Mouse (Mus musculus) heart, adult 18-20 months (tissue): ENCODE results near the gene Triobp. TPM values are rescaled to one million over a fixed set of nuclear protein-coding genes. Genes with fewer than 3 reads are reported as not detected.

Experiments
- DNase-seq, 2 experiments: peaks; one replicate each; pipeline ENCODE4 v3.0.0; 2021 to 2022; ENCODE audit warnings: mixed read lengths in 1 of 2
- long read RNA-seq, 2 experiments: library from polyadenylated mRNA; stranded (forward); transcript quantifications; one replicate each; pipeline ENCODE4 v2.0.0; 2021
- total RNA-seq, 2 experiments: library from RNA; stranded (reverse); gene quantifications; 2 replicates each; pipeline ENCODE4 v1.2.3; 2021

Triobp gene
- 10 to 100 TPM; 25.5 to 30.2 TPM for total RNA-seq
- long read RNA-seq, experiment 1, transcript Triobp-201 (14 exons, 2,570 nt): major isoform, 35 of 42 reads
- long read RNA-seq, experiment 1, partial matches to known transcripts: 2 of 42 reads
- long read RNA-seq, experiment 1, other reads (novel, unspliced or antisense): 3 of 42 reads
- long read RNA-seq, experiment 2, transcript Triobp-201 (14 exons, 2,570 nt): major isoform, 13 of 17 reads
- long read RNA-seq, experiment 2, partial matches to known transcripts: 1 of 17 reads
- long read RNA-seq, experiment 2, other reads (novel, unspliced or antisense): 2 of 17 reads

DNA sequence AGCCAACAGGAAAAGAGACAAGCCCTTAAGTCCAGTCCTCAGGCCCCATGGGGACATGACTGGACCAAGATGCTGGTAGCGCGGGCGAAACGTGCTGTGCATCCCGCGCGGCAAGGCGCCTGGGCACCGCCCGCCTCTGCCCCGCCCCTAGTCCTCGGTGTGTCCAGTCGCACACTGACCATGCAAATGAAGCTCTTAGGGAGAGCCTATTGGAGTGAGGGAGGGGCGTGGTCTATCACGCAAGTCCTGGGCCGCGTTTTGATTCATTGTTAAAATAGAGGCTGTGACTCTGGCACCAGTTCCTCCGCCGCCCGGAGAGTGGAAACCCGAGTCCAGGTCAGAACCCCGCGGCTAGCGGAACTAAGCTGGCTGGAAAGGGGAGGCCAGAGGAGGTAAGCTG is at the start of gene Triobp:
Triobp (plus strand) TSS at position 68 of the 400 bp plus-strand sequence.
- peak; percentile 89 to 95 for DNase-seq

DNA sequence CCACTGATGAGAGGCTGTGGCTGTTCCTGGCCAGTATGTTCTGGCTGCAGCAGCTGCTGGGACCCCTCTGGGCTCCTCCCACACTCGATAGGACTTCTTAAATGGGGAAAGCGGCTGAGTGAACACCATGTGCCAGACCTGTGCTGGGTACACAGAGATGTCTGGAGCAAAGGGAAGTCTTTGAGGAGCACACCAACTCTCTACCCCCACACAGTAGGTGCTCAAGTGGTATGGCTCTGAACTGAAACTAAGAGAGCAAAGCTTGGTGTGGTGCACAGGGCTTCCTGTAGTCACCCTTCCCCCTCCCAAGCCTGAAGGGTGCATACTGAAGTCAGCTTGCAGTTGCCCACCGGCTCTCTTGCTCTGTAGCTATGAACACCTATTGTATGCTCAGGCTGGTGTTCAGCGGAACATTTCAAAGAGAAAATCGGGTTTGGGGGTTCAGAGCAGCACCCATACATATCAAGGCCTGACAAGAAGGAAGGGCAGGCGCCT is 49.0 kb upstream of the Triobp start:
- DNase-seq: no peak

DNA sequence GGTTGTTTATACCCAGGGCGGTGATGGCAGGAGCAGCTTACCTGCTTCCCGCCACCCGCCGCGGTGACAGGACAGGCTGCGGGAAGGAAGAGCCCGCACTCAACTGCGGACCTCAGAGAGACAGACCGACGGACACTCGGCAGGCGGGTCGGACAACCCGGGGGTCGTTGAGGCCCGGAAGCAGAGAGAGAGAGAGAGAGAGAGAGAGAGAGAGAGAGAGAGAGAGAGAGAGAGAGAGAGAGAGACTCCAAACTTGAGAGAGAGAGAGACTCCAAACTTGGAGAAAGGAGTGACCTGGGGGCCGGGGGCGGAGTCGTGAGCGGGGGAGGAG is 48.1 kb upstream of the Triobp start, which contains the start of gene Gm49510:
Gm49510 (plus strand) TSS at position 259 of the 331 bp plus-strand sequence.
- DNase-seq: peak in 1 of 2 experiments; percentile 42

DNA sequence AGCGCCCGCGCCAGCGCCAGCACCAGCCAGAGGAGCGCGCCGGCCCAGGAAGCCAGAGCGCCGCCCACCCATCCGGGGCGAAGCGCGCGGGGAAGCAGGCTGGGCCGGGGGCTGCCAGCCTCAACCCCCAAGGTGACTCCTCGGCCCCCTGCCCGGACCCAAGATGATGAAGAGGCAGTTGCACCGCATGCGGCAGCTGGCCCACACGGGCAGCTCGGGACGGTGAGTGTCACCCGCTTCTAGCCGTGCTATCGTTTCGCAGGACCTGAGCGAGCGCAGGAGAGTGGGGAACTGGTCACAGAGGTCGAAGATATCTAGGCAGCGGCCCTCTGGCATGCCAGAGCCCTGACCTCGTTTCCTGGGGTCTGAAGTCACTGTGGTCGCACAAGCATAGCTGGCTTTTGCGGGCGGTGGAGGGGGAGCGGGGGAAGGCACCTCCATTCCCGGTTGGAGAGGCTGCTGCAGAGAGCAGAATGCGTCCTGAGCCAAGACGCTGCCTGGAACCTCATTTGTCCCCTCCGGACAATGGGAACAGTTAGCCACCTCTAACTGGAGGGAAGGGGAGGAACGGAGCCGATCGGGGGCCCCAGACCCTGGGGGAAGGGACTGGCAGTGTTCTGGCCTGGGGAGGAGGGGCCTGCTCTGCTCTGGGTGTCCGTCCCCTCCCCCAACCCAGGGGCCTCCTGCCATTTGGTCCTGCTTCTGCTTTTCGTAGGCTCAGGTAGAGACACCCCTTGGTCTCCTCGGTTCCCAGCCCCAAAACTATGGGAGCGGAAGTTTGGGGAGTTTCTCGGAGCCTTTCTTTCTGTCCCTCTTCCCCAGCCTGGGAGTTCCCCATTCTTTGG is 47.6 kb upstream of the Triobp start, which contains the start of gene Sh3bp1:
Sh3bp1 (plus strand) TSS at position 29 of the 845 bp plus-strand sequence.
- DNase-seq: peak; percentile 72 to 73

DNA sequence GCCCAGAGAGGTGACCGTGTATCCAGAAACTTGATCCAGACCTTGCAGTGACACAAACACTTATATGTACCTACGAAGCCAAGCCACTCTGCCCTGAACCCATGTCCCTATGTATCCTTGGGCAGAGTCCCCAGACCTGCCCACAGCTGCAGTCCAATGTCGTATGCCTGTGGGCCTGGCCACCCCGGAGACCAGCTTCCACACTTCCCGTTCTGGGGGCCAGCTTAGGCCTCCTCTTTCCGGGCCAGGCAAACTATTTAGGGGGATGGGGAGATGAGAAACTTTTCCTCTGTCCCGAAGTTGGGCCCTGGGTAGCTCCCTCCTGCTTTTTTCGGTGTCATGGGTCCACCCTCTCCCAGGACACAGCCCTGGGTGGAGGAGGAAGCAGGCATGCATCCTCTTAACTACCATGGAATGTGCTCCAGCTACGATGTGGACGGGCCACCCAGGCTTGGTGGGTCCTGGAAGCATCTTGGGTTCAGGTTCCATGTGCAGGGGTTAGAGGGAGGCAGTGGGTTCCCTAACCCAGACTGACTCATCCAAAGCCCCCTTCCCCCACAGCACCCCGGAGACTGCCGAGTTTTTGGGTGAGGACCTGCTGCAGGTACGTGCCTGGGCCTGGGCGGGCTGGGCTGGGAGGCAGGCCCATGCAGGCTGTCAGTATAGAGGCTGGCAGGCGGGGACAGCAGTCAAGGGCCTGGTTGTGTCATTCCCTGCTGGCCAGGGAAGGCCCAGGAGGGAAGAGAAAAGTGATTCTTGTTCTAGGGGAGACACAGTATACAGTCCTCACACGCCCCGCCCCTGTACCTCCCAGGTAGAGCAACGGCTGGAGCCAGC is 46.7 kb upstream of the Triobp start:
- DNase-seq: peak in 1 of 2 experiments; percentile 21

DNA sequence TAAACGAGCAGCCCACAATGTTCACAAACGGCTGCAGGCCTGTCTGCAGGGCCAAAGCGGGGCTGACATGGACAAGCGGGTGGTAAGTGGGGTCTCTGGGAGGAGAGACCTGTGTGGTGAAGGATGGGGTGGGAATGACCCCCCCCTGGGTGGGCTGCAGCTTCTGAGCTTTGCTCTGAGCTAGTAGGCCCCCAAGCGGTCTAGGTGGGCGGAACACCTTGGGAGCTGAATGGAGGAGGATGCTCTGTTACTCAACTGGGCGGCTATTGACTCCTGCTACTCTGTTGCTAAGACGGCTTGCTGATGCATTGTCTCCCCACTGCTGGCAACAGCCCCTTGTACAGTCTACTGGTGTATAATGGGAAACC is 46.1 kb upstream of the Triobp start:
- no peak for DNase-seq

DNA sequence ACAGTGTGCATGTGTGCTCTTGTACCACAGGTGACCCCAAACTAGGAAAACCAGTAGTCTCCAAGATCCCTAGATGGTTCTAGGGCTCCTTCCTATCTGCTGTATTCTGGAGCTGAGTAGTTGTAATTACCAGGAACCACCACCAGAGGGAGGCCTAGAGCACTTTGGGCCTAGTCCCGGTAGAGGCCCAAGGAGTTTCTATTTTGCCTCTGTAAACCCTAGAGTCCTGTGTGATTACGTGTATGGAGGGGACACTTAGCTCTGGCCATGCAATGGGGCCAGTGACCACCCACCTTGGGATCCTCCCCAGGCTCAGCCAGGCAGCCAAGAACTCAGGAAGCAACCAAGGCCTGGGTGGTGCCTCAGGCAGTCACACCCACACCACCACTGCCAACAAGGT is 44.3 kb upstream of the Triobp start:
- peak; percentile 81 to 92 for DNase-seq

DNA sequence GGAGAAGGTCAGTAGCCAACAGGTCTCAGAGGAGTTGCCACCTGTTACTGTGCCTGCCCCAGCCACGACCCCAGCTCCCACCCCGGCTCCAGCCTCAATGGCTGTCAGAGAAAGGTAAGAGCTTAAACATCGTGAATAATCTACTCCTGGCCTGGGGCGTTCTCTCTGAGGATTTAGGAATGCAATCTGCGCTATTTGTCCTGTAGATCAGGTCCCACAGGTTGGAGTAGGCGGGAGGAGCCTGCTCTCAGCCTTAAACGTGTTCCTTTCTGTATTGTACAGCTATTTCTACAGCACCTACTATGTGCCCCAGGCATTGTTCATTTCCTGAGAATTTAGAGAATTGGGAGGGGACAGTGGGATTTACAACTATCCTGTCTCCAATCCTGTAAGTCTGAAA is 39.1 kb upstream of the Triobp start:
- DNase-seq: no peak

DNA sequence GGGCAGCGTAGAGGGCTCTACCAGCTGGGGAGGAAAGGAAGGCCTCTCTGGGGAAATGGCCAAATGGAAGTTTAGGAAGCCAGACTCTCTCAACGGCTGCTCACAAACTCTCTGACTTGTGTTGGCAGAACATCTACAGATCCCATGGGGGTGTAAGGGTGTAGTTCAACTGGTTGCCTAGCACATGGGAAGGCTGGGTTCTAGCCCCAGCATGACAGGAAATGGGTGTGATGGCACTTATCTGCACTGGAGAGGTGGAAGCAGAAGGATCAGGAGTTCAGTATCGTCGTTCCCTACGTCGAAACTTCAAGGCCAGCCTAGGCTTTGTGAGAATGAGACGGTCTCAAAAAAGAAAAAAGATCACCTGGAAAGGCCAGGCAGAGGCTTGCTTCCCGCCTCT is 38.5 kb upstream of the Triobp start:
- DNase-seq: no peak

DNA sequence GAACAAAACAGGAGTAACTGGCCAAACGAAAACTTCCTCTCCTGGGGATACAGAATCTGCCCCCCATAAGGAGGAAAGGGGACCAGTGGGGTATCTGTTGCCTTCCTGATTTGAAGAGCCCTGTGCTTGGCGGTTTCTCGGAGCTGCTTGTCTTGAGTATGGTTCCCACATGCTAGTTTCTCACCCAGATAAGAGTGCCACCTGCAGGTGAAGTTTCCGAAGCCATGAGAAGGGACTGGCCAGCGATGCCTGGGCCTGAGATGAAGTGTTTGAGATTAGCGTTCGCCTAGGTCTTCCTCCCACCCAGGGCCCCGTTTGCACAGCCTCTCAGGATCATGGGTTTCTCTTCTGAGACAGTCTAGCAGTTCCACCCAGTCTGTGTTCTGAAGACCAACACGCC is 35.5 kb upstream of the Triobp start:
- DNase-seq: no peak

DNA sequence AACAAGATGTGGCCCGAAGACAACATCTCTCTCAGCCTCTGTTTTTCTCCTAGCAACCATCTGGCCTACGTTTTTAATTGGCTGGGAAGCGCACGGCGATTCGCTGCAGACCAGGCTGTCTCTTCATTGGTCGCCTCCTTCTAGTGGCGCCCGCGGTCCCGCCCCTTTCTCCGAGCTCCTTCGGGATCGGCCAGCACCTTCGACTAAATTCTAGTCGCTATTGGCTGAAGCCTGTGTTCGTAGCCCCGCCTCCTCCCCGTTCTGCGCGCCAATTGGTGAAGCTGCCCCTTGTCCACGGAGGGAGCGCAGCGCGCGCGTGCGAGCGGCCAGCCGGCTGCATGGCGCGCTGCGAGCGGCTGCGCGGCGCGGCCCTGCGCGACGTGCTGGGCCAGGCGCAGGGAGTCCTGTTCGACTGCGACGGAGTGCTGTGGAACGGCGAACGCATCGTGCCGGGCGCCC is 33.9 kb upstream of the Triobp start, which contains the start of gene Pdxp:
Pdxp (plus strand) TSS at position 288 of the 459 bp plus-strand sequence.
- peak; percentile 90 to 96 for DNase-seq

DNA sequence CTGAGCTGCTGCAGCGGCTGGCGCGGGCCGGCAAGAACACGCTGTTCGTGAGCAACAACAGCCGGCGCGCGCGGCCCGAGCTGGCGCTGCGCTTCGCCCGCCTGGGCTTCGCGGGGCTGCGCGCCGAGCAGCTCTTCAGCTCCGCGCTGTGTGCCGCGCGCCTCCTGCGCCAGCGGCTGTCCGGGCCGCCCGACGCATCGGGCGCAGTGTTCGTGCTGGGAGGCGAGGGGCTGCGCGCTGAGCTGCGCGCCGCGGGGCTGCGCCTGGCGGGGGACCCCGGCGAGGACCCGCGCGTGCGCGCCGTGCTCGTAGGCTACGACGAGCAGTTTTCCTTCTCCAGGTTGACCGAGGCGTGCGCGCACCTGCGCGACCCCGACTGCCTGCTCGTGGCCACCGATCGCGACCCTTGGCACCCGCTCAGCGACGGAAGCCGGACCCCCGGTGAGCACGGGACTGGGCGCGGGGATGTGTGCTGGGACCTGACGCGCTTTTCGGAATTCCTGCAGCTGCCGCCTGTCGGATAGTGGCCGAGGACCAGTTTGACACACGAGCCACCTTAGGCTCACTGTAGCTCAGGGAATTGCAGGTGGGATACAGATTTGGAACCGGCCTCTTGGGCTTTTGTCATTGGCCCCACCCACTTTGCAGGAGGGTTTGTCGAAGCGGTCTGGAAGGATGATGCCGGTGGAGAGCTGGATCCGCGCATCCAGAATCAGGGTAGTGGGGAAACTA is 33.3 kb upstream of the Triobp start:
- DNase-seq: peak in 1 of 2 experiments; percentile 42

DNA sequence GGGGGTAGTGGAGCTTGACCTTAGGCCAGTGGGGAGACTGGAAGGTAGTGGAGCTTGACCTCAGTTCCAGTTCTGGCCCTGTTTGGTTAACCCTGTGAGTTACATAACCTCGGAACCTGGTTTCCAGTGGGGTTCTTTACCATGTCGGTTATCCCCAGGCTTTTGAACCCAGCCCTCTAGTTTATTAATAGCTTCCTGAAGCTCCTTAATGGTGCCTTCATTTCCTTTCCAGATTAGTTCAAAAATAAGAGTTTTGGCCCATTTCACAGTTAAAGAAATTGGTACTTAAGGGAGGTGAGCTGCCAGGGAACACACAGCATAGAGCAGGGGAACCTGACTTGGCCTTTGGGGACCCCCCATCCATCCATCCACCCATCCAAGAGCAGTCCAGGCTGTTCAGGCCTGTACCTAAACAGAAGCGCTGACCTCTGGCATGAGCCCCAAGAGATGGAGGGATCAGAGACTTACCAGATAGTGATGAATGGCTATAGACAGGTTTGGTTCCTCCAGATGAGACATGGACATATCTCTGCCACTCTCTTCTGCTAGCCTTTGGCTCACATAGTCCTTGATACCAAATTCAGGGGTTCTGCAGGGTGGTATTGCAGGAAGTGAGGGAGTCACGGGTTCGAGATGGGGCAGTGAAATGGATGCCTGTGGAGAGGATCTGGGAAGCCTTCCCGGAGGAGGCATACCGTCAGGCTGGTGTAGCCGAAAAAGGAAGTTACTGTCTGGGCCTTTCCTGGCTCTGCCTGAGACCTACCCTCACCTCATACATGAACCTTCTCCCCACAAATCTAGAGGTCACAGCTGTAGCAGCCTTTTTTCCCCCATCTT is 32.5 kb upstream of the Triobp start:
- DNase-seq: no peak

DNA sequence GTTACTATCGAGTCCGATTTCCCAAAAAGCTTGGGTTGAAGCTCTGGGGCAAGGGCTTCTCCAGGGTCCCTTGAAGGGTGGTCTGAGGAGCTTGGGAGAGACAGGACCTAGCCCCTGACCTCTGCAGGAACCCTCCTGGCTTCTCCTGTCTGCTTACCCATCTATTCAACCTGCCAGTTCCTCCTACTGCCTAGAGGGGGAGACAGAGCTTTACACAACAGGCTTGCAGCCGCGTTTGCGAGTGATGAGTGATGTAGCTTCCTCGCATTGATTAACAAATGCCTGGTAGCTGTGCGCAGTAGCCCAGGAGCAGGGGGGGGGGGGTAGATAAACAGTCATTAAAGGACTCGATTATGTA is 31.9 kb upstream of the Triobp start:
- peak; percentile 81 to 84 for DNase-seq

DNA sequence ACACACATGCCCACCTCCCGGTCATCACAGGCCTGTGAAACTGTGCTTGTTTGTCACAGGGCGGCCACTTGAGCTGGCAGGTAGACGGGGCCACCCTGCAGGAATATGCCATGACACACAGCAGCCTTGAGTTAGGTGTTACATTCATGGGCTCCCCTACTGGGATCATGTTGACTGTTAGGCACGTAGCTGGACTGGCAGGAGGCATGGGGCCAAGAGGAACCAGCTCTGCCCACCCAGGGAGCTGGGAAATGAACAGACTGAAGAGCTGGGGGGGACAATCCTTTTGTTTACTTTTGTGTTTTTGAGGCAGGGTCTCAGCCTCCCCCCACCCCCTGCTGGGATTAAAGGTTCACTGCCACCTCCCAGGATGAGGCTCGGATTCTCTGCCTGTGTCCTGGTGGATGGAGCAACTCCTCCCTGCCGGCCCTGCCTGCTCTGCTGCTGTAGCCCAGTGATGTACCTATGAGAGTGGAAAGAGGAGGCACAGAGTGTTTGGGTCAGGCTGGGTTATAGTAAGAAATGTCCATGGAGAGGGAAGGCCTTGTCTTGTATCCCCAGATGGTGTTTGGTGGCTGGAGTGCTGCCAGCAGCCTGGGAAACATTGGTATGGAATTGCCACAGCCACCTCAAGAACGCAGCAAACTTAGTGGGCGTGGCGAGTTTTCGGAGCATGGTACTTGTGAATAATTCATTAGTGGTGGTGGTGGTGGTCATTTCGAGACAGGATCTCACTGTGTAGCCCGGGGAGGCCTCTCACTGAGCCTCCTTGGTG is 31.3 kb upstream of the Triobp start:
- DNase-seq: no peak

DNA sequence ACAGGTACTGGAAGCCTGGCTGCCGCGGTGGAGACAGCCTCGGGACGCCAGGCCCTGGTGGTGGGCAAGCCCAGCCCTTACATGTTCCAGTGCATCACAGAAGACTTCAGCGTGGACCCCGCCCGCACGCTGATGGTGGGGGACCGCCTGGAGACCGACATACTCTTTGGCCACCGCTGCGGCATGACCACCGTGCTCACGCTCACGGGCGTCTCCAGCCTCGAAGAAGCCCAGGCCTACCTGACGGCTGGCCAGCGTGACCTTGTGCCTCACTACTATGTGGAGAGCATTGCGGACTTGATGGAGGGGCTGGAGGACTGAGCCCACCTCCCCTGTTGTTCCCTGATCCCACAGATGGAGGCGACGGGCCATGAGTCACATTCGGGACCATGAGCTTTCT is 29.4 kb upstream of the Triobp start:
- no peak for DNase-seq

DNA sequence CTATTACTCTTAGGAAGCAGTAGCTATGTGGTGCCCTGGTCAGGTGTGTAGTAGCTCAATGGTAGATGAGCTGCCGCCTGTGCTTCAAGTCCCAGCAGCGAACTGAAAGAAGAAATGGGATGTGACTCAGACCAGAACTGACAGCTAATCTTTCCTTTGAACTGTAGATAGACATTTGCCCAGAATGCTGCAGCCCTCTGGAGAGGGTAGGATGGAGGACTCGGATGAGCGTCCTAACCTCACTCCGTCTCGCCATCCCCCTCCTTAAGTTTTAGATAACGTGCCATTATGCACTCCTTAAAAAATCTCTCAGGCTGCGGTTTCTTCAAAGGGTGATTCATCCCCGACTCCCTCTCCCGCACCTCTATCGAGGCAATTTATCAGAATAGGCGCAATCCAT is 27.6 kb upstream of the Triobp start:
- no peak for DNase-seq

DNA sequence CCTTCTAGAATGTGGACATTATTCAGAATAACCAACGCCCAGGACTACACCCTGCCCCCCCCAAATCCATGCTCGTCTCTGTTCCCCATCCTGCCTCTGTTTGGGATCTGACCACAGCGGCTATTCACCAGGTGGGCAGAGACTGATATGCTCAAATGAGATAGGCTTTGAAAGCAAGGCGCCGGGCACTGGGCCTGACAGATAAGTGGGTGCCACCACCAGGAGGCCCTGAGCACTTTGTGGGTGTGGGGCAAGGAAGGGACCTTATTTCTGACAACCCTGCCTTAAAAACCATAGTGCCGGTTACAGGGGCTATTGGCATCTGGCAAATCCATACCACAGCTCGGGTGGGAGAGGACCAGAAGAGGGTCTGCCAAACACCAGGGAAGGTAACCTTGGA is 24.8 kb upstream of the Triobp start:
- DNase-seq: no peak

DNA sequence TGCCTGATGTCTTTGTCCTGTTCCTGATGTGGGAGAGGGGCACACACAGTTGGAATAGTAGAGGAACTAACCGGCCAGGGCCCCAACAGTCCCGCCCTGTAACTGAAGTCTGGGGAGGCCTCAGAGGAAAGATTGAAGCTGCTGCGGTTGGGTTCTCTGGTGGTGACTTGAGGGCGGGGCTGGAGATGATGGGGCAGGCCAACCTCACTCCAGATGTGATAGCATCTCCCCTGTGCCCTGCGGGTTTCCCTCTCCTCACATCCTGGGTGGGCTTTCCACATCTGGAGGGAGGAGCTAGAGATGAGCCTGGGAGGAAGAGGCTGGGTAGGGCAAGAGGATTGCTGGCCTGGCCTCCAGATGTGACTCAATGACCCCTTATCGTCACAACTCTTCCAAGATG is 23.9 kb upstream of the Triobp start:
- no peak for DNase-seq

DNA sequence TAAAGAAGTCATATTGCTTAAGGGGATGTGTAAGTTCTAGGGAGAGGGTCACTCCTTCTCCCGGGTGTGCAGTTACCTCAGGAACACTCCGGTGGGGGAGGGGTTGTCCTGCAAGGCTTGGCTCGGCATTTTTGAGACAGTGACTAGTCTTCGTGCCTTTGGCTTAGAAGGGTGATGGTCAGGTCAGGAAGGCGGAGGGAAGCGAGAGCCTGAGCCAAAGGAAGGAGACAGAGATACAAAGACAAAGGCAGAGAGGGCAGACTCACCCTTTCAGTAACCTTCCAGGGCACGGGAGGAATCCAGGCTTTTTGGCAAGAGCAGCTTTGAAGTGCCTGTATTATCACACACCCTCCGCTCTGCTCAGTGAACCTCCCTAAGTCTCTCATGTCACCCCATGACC is 22.4 kb upstream of the Triobp start:
- peak in 1 of 2 experiments; percentile 29 for DNase-seq
